Mouse (Mus musculus) limb, embryonic 10.5 days (tissue): Measurements from ENCODE around the gene Map6. TPM values are rescaled to one million over a fixed set of nuclear protein-coding genes. Genes with fewer than 3 reads are reported as not detected.
A peak's percentile ranks its signal among the peaks of the same experiment; 100 is the strongest.

Source experiments
- DNase-seq: peaks from one replicate; pipeline ENCODE4 v3.0.0-alpha.2; 2017; ENCODE audit warnings: low spot score
- H3K27ac ChIP-seq: fragments of 300-500 bp; sonication (generic); 2 replicates; pipeline ENCODE4 v1.5.1; 2016; ENCODE audit warnings: mild to moderate bottlenecking
- H3K27me3 ChIP-seq: fragments of 300-500 bp; sonication (generic); 2 replicates; pipeline ENCODE4 v1.6.1; 2016; ENCODE audit warnings: low read depth, mild to moderate bottlenecking; ENCODE audit not compliant: poor library complexity, severe bottlenecking
- H3K36me3 ChIP-seq: fragments of 300-500 bp; sonication (generic); 2 replicates; pipeline ENCODE4 v1.6.1; 2016; ENCODE audit warnings: mild to moderate bottlenecking, moderate library complexity
- H3K4me1 ChIP-seq: fragments of 300-500 bp; sonication (generic); 2 replicates; pipeline ENCODE4 v1.6.1; 2016
- H3K4me3 ChIP-seq: fragments of 300-500 bp; sonication (generic); 2 replicates; pipeline ENCODE4 v1.5.1; 2016; ENCODE audit warnings: mild to moderate bottlenecking, moderate library complexity
- H3K9me3 ChIP-seq: fragments of 300-500 bp; sonication (generic); replicated peaks from 2 replicates; pipeline ENCODE4 v1.6.1; 2016; ENCODE audit warnings: mild to moderate bottlenecking
- WGBS: fragments of 180-500 bp; shearing (Covaris S2); methylation state at CpG from one replicate; pipeline ENCODE4 v1.1.7; 2016; 5-methylcytosine and 5-hydroxymethylcytosine counted together
- polyA plus RNA-seq: library from polyadenylated mRNA; unstranded; fragments of >200 nt; fragmentation: Nextera tagmentation; extraction: Ambion mirVana; gene quantifications from 2 replicates; pipeline ENCODE4 v1.2.1, GENCODE M21; 2016

Map6 gene
- polyA plus RNA-seq, 1 experiment from 2014 or later, result 5.4 TPM

DNA sequence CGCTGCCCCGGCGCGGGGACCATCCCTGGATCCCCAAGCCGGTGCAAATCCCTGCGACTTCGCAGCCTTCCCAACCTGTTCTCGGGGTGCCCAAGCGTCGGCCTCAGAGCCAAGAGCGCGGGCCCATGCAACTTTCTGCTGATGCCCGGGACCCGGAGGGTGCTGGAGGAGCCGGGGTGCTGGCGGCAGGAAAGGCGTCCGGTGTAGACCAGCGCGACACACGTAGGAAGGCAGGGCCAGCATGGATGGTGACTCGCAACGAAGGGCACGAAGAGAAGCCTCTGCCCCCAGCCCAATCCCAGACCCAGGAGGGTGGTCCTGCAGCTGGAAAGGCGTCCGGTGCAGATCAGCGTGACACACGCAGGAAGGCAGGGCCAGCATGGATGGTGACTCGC lies 1.3 kb downstream of the Map6 start:
- peaks cover 35% of the 10 kb centered on the region for H3K4me1 ChIP-seq
- WGBS, result 1% methylated on average over 29 of the region's 29 CpGs

DNA sequence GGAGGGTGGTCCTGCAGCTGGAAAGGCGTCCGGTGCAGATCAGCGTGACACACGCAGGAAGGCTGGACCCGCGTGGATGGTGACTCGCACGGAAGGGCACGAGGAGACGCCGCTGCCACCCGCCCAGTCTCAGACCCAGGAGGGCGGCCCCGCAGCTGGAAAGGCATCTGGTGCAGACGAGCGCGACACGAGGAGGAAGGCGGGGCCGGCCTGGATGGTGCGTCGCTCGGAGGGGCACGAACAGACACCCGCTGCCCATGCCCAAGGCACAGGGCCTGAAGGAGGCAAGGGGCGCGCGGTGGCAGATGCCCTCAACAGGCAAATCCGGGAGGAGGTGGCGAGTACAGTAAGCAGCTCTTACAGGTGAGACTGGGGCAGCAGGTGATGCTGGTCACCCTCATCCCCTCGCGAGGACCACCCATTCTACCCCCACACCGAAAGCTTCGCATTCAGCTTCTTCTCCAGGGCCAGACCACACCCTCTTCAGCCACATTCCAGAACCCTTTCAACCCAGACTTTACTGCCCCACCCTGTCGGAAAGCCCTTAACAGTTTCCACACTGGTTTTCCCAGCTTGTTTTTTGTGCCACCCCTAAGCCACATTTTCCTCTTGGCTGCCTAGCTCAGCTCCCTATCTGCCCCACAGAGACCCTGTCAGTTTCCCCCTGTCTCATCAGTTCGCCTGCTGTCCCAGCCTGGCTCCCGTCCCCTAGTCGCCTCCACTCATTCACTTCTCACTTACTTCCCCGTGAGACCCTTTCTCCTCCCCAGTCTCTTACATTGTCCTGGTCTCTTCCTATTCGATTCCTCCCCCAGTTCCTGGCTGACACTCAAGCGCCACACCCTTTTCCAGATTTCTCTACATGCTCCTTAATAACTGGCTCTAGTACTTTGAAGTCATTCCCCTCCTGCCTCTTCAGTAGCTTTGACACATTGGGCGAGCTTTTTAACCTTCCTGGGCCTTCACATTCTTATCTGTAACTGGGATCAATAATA lies 2.0 kb downstream of the Map6 start:
- Histone ChIP-seq H3K9me3 (no peaks in the 10 kb centered on the region), H3K36me3 (no peaks in the 10 kb centered on the region), H3K4me1 (peaks cover 35% of the 10 kb centered on the region), H3K4me3 (peak overlapping the region; percentile 72), H3K27ac (no peak overlapping the region; the same call in 1 of the 2 replicates), H3K27me3 (peaks cover 82% of the 10 kb centered on the region)
- DNase-seq, result peak; percentile 60
- 5% methylated on average over 42 of the region's 42 CpGs for WGBS

More for the DNA sequence above, 1.3 kb downstream of the Map6 start:
- Histone ChIP-seq H3K9me3 (no peaks in the 10 kb centered on the region), H3K27ac (peak overlapping the region; percentile 73), H3K4me3 (peak overlapping the region; percentile 72), H3K27me3 (peaks cover 82% of the 10 kb centered on the region), H3K36me3 (no peaks in the 10 kb centered on the region)
- DNase-seq, result no peak

DNA sequence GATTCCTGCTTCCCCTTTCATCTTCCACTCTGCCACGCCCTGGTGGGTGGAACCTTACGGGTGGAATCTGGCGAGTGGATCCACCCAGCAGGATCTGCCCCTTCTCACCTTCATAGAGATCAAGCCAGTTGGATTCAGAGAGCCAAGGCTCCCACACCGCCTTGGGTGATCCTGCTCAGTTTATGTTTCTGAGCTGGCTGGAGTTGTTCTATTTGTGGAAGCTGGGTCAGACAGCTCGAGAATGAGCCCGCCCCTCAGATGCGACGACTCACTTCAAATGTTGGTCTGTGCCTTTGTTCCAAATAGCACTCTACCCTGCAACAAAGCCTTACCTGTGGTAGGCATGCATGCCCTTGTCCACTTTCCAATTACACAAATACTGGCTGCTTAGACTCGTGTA lies 4.4 kb downstream of the Map6 start:
- DNase-seq, result no peak
- Histone ChIP-seq H3K4me1 (peaks cover 40% of the 10 kb centered on the region), H3K9me3 (no peaks in the 10 kb centered on the region), H3K27ac (no peak overlapping the region), H3K27me3 (peaks cover 62% of the 10 kb centered on the region), H3K36me3 (no peaks in the 10 kb centered on the region), H3K4me3 (no peak overlapping the region)
- WGBS, result 66% methylated on average over 9 of the region's 9 CpGs

DNA sequence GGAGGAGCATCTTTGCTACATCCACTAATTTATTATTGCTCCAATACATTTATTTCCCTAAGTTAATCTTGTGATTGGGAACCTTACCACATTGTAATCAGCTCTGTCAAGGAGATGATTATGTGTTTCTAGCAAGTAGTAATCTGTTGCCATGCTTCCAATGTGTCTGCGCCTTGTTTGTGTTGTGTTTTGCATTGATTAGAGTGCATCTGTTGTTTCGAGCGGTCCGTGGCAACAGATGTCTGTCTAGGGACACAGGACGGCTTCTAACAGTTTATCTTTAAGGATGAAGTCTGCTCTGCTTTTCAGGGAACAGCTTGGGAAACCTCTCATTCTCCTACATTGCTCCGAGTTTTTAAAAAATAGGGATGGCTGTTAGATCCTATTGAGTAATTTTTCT lies 7.9 kb downstream of the Map6 start:
- no peaks in the 10 kb centered on the region for H3K9me3 ChIP-seq
- DNase-seq, result no peak
- H3K27ac ChIP-seq, result no peak overlapping the region
- no peaks in the 10 kb centered on the region for H3K36me3 ChIP-seq
- H3K4me1 ChIP-seq, result peaks cover 22% of the 10 kb centered on the region
- peaks cover 33% of the 10 kb centered on the region for H3K27me3 ChIP-seq
- no peak overlapping the region for H3K4me3 ChIP-seq
- 77% methylated on average over 6 of the region's 6 CpGs for WGBS

DNA sequence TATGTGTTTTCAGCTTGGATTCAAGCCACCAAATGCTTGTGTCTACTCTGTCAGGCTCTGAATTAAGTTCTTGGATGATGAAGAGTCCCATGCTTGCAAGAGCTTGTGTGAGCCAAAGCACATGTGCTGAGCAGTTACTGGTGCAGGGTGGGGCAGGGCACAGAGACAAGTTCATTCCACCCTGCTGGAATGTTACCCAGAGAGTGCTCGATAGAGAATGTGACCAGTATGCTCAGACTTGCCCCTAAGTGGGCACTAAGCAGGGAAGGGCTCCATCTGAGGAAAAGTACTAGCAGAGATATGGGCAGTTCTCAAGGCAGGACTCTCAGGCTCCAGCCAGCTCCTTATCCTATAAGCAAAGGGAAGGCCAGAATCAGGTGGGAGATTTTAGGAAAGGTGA lies 9.4 kb downstream of the Map6 start:
- Histone ChIP-seq H3K4me1 (peaks cover 24% of the 10 kb centered on the region), H3K36me3 (no peaks in the 10 kb centered on the region), H3K27ac (no peak overlapping the region), H3K9me3 (no peaks in the 10 kb centered on the region), H3K27me3 (peaks cover 17% of the 10 kb centered on the region), H3K4me3 (no peak overlapping the region)
- no peak for DNase-seq
- 70% methylated on average over 1 of the region's 1 CpGs for WGBS

DNA sequence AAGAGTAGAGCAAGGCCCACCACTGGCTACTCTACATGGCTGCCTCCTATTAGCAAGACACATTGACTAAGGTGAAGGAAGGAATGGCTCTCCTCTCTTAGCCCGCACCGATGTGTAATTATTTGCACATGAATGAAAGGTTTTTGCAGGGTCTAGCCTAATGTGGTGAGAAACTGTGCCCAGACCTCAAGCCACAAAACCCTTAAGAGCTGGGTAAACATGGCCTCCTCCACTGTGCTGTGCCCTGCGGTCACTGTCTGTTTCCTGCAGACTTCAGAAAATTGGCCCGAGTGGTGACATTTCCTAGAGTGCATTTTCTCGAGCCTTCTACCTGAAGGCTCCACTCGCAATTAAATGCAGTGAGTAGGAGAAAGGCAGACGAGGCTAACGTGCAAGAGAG lies 11.1 kb downstream of the Map6 start:
- H3K27ac ChIP-seq, result no peak overlapping the region
- 90% methylated on average over 8 of the region's 8 CpGs for WGBS
- H3K9me3 ChIP-seq, result no peaks in the 10 kb centered on the region
- H3K36me3 ChIP-seq, result no peaks in the 10 kb centered on the region
- no peak overlapping the region for H3K4me3 ChIP-seq
- H3K4me1 ChIP-seq, result peaks cover 15% of the 10 kb centered on the region; the same call in 1 of the 2 replicates
- no peak for DNase-seq
- H3K27me3 ChIP-seq, result 0 out of 2 replicates have a peak, but pooled peaks cover 6% of the 10 kb centered on the region

DNA sequence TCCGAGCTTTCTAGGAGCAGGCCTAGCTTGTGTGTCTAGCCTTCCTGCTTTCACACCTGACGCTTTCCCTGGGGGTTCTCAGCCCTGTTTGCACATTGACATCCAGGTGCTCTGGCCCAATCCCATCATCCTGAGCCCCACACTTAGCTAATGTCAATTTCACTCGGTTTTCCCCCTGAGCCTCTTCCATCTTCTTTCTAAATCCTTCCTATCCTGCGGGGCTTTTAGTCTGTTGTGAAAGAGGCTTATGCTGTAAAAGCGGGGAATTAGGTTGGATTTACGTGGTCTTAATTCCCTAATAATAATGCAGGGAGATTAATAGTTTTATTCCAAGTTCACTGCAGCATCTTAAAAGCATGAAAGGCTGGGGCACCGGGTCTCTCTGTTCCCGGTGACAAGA lies 12.3 kb downstream of the Map6 start:
- Histone ChIP-seq H3K27me3 (0 out of 2 replicates have a peak, but pooled peaks cover 6% of the 10 kb centered on the region), H3K27ac (no peak overlapping the region), H3K36me3 (no peaks in the 10 kb centered on the region), H3K9me3 (no peaks in the 10 kb centered on the region), H3K4me3 (no peak overlapping the region), H3K4me1 (peaks cover 15% of the 10 kb centered on the region; the same call in 1 of the 2 replicates)
- no peak for DNase-seq
- WGBS, result 73% methylated on average over 8 of the region's 8 CpGs

DNA sequence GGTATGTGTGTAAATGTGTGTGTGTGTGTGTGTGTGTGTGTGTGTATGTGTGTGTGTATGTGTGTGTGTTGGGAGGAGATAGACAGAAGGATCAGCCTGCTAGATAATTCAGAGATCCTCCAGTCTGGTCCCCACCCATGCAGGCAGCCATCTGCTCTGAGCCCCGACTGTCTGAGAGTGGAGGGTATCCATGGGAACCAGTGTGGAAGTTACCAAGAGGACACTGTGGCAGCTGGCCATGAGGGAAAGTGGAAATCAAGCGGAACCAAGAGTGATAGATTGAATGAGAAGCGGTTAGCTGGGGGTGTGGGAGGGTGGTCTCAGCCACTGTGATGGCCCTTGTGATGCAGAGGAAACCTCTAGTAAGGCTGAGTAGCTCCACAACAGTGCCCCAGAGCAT lies 20.0 kb downstream of the Map6 start:
- peaks cover 14% of the 10 kb centered on the region for H3K4me1 ChIP-seq
- no peaks in the 10 kb centered on the region for H3K36me3 ChIP-seq
- no peaks in the 10 kb centered on the region for H3K9me3 ChIP-seq
- no peak overlapping the region for H3K27ac ChIP-seq
- 77% methylated on average over 3 of the region's 3 CpGs for WGBS
- H3K27me3 ChIP-seq, result no peaks in the 10 kb centered on the region
- no peak overlapping the region for H3K4me3 ChIP-seq
- DNase-seq, result no peak

DNA sequence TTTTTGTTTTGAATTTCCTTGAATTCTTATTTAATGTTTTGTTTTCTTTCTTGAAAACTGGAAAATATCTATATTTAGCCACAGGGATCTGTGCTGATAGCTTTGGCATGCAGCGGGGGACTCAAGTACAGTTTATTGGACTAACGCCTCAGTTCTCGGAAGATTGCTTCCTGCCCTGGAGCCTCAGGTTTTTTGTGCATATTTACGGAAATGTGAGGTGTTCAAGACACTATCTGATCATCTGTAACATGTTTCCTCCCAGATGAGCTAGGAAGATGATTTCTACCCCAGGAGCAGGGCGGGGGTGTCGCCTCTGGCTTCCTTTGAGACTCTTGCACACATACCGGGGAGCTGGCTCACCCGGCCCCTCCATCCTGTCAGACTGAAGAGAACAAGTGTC lies 22.8 kb downstream of the Map6 start:
- no peaks in the 10 kb centered on the region for H3K36me3 ChIP-seq

DNA sequence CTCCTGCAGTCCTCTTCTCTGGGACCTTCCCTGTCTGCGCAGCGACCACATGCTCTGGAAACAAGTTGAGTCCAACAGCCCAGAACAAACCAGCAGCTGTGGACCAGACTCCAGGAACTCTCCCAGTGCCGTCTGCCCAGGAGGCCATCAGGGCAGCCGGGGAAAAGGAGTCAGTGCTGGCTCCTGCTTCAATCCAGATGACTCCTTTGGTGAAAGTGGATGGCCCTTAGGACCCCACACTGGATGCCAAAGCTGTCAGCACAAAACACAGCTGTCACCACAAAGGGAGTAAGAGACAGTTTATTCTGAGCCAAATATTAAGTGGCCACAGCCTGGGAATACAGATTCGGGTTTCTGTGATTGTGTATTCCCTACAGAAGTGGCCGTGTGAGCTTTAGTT lies 23.7 kb downstream of the Map6 start:
- Histone ChIP-seq H3K9me3 (no peaks in the 10 kb centered on the region), H3K4me3 (no peak overlapping the region), H3K27me3 (no peaks in the 10 kb centered on the region), H3K36me3 (no peaks in the 10 kb centered on the region), H3K4me1 (peaks cover 14% of the 10 kb centered on the region), H3K27ac (0 out of 2 replicates have a peak overlapping the region, but pooled peaks have one; percentile 15)
- DNase-seq, result no peak
- 70% methylated on average over 6 of the region's 6 CpGs for WGBS

More for the DNA sequence above, 22.8 kb downstream of the Map6 start:
- Histone ChIP-seq H3K9me3 (no peaks in the 10 kb centered on the region), H3K4me3 (no peak overlapping the region), H3K27me3 (no peaks in the 10 kb centered on the region), H3K4me1 (peaks cover 14% of the 10 kb centered on the region), H3K27ac (no peak overlapping the region)
- WGBS, result 76% methylated on average over 8 of the region's 8 CpGs
- DNase-seq, result no peak

DNA sequence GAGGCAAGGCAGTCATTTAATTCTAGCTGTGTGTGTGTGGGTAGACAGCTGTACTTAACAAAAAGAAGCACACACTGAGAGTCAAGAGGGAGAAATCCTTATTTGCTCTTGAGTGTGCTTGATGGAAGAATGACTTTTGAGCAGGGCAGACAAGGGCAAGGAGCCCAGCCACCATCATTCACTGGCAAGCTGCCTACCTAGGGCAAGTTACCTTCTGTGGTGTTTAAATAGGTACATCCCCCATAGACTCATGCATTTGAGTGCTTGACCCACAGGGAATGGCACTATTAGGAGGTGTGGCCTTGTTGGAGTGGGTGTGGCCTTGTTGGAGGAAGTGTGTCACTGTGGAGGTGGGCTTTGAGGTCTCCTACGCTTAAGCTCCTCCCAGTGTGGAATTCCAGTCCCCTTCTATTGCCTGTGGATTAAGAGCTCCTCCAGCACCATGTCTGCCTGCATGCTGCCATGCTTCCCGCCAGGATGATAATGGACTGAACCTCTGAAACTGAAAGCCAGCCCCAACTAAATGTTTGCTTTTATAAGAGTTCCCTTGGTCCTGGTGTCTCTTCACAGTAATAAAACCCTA lies 27.0 kb downstream of the Map6 start:
- peaks cover 12% of the 10 kb centered on the region for H3K4me1 ChIP-seq
- WGBS, result 94% methylated on average over 2 of the region's 2 CpGs
- H3K27me3 ChIP-seq, result no peaks in the 10 kb centered on the region
- no peaks in the 10 kb centered on the region for H3K36me3 ChIP-seq
- H3K9me3 ChIP-seq, result no peaks in the 10 kb centered on the region
- DNase-seq, result no peak
- no peak overlapping the region for H3K4me3 ChIP-seq
- no peak overlapping the region for H3K27ac ChIP-seq

DNA sequence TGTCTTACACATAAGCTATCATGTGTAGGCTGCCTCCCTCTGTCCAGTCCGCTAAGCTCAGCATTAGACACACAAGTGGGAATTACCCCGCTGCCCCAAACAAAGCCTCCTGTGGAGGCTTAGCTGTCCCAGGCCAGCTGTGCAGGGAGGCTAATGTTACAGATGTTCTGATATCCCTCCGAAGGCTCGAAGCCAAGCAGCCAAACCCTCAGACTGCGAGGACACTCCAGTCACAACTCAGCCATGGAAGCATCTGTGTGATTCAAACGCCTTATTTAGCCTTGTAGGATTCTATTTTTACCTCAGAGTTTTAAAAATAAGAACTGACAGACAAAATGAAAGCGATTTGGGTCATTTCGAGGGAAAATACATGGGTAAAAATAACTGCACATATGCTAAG lies 27.9 kb downstream of the Map6 start:
- 85% methylated on average over 8 of the region's 8 CpGs for WGBS
- DNase-seq, result no peak
- H3K27ac ChIP-seq, result no peak overlapping the region
- no peaks in the 10 kb centered on the region for H3K36me3 ChIP-seq
- peaks cover 6% of the 10 kb centered on the region; the same call in 1 of the 2 replicates for H3K4me1 ChIP-seq
- H3K27me3 ChIP-seq, result no peaks in the 10 kb centered on the region
- H3K4me3 ChIP-seq, result no peak overlapping the region
- no peaks in the 10 kb centered on the region for H3K9me3 ChIP-seq

DNA sequence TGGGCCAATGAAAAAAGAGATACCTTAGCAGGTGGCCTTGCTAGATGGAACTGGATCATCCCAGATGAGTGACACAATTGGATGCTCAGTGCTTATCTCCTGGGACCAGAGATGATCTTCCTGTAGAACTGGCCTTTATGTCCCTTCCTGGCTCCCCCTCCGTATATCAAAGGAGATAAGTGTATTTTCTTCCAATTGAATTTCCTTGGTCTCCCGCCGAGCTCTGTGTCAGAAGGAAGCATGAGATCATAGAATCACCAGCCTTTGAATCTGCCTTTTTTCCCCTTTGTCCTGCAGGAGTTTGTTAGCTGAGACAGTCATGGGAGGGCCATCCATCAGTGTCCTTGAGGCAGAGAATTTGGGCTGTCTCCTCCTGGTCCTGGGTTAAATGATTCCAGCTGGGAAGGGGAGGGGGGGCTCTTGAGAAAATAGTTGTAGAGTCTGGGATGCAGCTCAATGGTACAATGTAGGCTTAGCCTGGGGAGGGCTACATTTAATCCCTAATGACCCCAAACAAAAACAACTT lies 33.5 kb downstream of the Map6 start:
- Histone ChIP-seq H3K27me3 (no peaks in the 10 kb centered on the region), H3K4me3 (no peak overlapping the region), H3K9me3 (no peaks in the 10 kb centered on the region), H3K27ac (no peak overlapping the region), H3K4me1 (peaks cover 12% of the 10 kb centered on the region), H3K36me3 (no peaks in the 10 kb centered on the region)
- 14% methylated on average over 3 of the region's 3 CpGs for WGBS
- no peak for DNase-seq
